Mouse (Mus musculus) thymus, adult 2 months (tissue): Measurements from ENCODE around the gene Fam131a. TPM values are rescaled to one million over a fixed set of nuclear protein-coding genes. Genes with fewer than 3 reads are reported as not detected.

Experiments
- DNase-seq: peaks from one replicate; pipeline ENCODE4 v3.0.0; 2021
- H3K27ac ChIP-seq: fragments of 200-500 bp; 2 replicates; pipeline ENCODE4 v1.5.1; 2012; ENCODE audit warnings: low read length, control low read depth; ENCODE audit not compliant: control insufficient read depth, insufficient read depth
- H3K27me3 ChIP-seq: fragments of 200-500 bp; 2 replicates; pipeline ENCODE4 v1.6.1; 2012; ENCODE audit warnings: mild to moderate bottlenecking, low read length, moderate library complexity, mixed read lengths; ENCODE audit not compliant: control insufficient read depth, insufficient read depth
- H3K36me3 ChIP-seq: fragments of 200-500 bp; 2 replicates; pipeline ENCODE4 v1.6.1; 2012; ENCODE audit warnings: mild to moderate bottlenecking, low read length, moderate library complexity; ENCODE audit not compliant: control insufficient read depth, insufficient read depth
- H3K4me1 ChIP-seq: fragments of 200-500 bp; replicated peaks from 2 replicates; pipeline ENCODE4 v1.6.1; 2012; ENCODE audit warnings: low read length; ENCODE audit not compliant: control insufficient read depth, insufficient read depth
- H3K4me3 ChIP-seq: fragments of 200-500 bp; 2 replicates; pipeline ENCODE4 v1.5.1; 2012; ENCODE audit warnings: mild to moderate bottlenecking, low read length, control low read depth, moderate library complexity; ENCODE audit not compliant: control insufficient read depth, insufficient read depth
- CTCF ChIP-seq: fragments of 200-500 bp; IDR thresholded peaks from 2 replicates; pipeline ENCODE4 v1.5.1; 2012; ENCODE audit warnings: mild to moderate bottlenecking, control low read depth, low read length, moderate library complexity, borderline replicate concordance; ENCODE audit not compliant: control insufficient read depth, poor library complexity, insufficient read depth; ENCODE audit errors: extremely low read depth
- POLR2A ChIP-seq: fragments of 200-500 bp; IDR thresholded peaks from 2 replicates; pipeline ENCODE4 v1.6.1; 2012; ENCODE audit warnings: mild to moderate bottlenecking, low read length, control low read depth, moderate library complexity; ENCODE audit not compliant: control insufficient read depth, poor library complexity, insufficient read depth; ENCODE audit errors: extremely low read depth
- WGBS: fragments of 180-500 bp; shearing (Covaris S2); methylation state at CpG from one replicate; pipeline ENCODE4 v1.1.7; 2018; 5-methylcytosine and 5-hydroxymethylcytosine counted together
- polyA plus RNA-seq: library from polyadenylated mRNA; depleted of rRNA; stranded (reverse); fragments of >200 nt; gene quantifications from 2 replicates; pipeline ENCODE4 v1.2.3, GENCODE M21; 2012

Gene Fam131a
- polyA plus RNA-seq, 1 experiment: 8.9 TPM

- WGBS: 8% methylated on average over 20 of the region's 30 CpGs
- no peak for TF ChIP-seq POLR2A
- no peak for TF ChIP-seq CTCF
- no peak overlapping the region for H3K27ac ChIP-seq
- H3K4me3 ChIP-seq: no peak overlapping the region
- 0 out of 2 replicates have a peak, but pooled peaks cover 3% of the 10 kb centered on the region for H3K4me1 ChIP-seq
- no peak for DNase-seq
- H3K27me3 ChIP-seq: peaks cover 21% of the 10 kb centered on the region
- H3K36me3 ChIP-seq: no peaks in the 10 kb centered on the region
These were observed 39.3 kb downstream of the Fam131a start for GRCm38 (mm10) chr16:20732251-20732924.

- Histone ChIP-seq H3K4me3 (peak within 1 kb of the TSS; percentile 14; the same call in 1 of the 2 replicates), H3K27me3 (peaks cover 21% of the 10 kb centered on the region), H3K4me1 (0 out of 2 replicates have a peak, but pooled peaks cover 3% of the 10 kb centered on the region), H3K27ac (no peak within 1 kb of the TSS), H3K36me3 (no peaks in the 10 kb centered on the region)
- no peak for TF ChIP-seq CTCF
- no peak for TF ChIP-seq POLR2A
- 2% methylated on average over 66 of the region's 70 CpGs for WGBS
- no peak for DNase-seq
These were observed 40.1 kb downstream of the Fam131a start, which contains the start of gene Chrd for GRCm38 (mm10) chr16:20732925-20733730. Chrd (plus strand) TSS chr16:20733127.

GRCm38 (mm10) chr16:20733731-20734730 is 41.0 kb downstream of the Fam131a start, which contains the start of gene Thpo:
Thpo (minus strand) TSS chr16:20734511.
- Histone ChIP-seq H3K36me3 (no peaks in the 10 kb centered on the region), H3K4me3 (0 out of 2 replicates have a peak within 1 kb of the TSS, but pooled peaks have one; percentile 14), H3K27me3 (peaks cover 21% of the 10 kb centered on the region), H3K27ac (no peak within 1 kb of the TSS), H3K4me1 (0 out of 2 replicates have a peak, but pooled peaks cover 3% of the 10 kb centered on the region)
- TF ChIP-seq CTCF (no peak), POLR2A (no peak)
- DNase-seq: no peak
- WGBS: 6% methylated on average over 45 of the region's 45 CpGs

GRCm38 (mm10) chr16:20735651-20736050 is 42.6 kb downstream of the Fam131a start:
- Histone ChIP-seq H3K4me1 (0 out of 2 replicates have a peak, but pooled peaks cover 3% of the 10 kb centered on the region), H3K36me3 (no peaks in the 10 kb centered on the region), H3K4me3 (no peak overlapping the region), H3K27me3 (peaks cover 21% of the 10 kb centered on the region), H3K27ac (no peak overlapping the region)
- DNase-seq: no peak
- 79% methylated on average over 5 of the region's 5 CpGs for whole genome bisulfite sequencing
- TF ChIP-seq CTCF (no peak), POLR2A (no peak)

GRCm38 (mm10) chr16:20736168-20736567 is 43.1 kb downstream of the Fam131a start:
- no peak for TF ChIP-seq POLR2A
- no peak for TF ChIP-seq CTCF
- 91% methylated on average over 7 of the region's 7 CpGs for WGBS
- Histone ChIP-seq H3K27me3 (peaks cover 21% of the 10 kb centered on the region), H3K36me3 (no peaks in the 10 kb centered on the region), H3K4me1 (0 out of 2 replicates have a peak, but pooled peaks cover 3% of the 10 kb centered on the region), H3K27ac (no peak overlapping the region), H3K4me3 (no peak overlapping the region)
- no peak for DNase-seq

- no peaks in the 10 kb centered on the region for H3K36me3 ChIP-seq
- peaks cover 21% of the 10 kb centered on the region for H3K27me3 ChIP-seq
- WGBS: 88% methylated on average over 5 of the region's 5 CpGs
- no peak overlapping the region for H3K27ac ChIP-seq
- no peak overlapping the region for H3K4me3 ChIP-seq
- TF ChIP-seq CTCF (no peak), POLR2A (no peak)
- 0 out of 2 replicates have a peak, but pooled peaks cover 3% of the 10 kb centered on the region for H3K4me1 ChIP-seq
- DNase-seq: no peak
These were observed 43.8 kb downstream of the Fam131a start for GRCm38 (mm10) chr16:20736823-20737222.
